Mouse (Mus musculus): ENCODE data around the gene Tpst2.

DNA sequence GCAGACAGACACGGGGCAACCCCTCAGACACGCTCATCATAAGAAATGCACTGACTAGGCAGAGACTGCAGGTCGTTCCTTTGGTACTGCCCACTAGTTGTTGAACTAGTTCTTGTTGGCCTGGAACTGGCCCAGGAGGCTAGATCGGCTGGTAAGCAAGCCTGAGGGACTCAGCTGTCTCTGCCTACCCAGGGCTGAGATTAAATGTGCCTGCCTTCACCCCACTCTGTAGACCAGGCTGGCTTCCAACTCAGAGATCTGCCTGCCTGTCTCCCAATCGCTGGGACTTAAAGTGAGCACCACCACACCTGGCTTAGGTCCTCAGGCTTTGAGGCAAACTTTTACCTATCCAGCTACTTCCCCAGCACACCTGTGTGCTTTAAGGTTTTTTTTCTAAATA lies 43.9 kb downstream of the Tpst2 start:
- TF ChIP-seq TAL1 (IDR thresholded peaks at IDR 0.05; ENCODE audit: low read length) (no peak), GATA1 (IDR thresholded peaks at IDR 0.05; ENCODE audit: low read length) (no peak)

Data from erythroblast, embryonic 14.5 days (primary cell).